Mouse (Mus musculus): ENCODE measurements at regions not wholly inside any gene's neighbourhood (a gene's known extent, or its start where the extent isn't known, plus 50 kb on each side); places are given as distances from the start of the nearest gene placed in this dataset.
"Not testable (repeated sequence)": the region's sequence is repeated elsewhere in the genome, so short reads cannot be mapped to it uniquely, and the experiment has no call there.

DNA sequence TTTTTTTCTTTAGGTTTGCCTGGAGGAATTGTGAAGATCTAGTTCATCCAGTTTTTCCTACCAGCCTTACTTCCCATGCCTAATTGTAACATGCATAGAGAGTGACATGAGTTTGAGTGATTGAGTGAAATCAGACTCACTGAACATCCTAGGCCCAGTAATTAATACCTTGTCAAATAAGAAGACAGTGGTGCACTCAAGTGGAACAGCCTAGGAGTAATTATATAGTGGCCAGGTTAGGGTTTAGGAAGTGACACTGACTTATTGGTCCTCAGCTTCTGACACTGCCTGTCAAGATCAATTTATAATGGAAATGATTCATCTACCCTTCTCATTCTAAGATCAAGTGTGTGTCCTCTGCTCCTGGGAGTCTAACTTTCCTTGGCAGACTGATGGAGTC is 250.8 kb downstream of the Tpbg start:
- DNase-seq (ENCODE audit: low read depth, low spot score): no peak

DNA sequence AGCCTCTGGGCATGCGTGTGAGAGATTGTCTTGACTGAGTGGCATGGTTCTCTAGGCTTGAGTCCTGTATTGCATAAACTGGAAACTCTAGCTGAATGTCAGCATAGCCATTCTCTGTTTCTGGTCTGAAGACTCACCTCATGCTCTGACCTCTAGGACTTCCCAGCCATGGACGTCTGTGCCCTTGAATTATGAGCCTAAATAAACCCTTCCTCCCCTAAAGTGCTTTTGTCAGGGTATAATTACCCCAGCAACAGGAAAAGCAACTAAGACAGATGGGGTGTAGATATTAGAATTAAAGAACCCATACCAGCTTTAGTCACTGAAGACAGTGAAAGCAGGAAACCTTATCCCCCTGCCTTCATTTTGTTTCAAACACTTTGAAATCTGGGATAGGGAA is 253.3 kb downstream of the Tpbg start:
- no peak for DNase-seq (ENCODE audit: low read depth, low spot score)

DNA sequence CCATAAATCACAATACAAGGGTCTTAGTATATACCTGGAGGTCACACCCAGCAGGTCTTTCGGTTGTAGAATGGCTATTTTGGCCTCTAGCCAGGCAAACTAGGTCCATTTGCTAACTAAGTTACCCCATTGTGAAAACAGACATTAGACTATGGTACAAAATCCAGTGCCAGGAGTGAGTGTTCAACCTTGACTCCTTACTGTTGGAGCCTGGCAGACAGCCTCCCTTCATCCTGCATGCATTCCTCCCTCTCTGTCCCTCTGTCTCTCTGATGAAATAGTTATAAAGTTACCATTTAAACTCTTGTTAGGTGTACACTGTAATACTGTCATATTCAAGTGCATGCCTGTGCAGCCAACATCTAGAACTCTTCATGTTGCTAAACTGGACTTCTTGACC is 254.1 kb downstream of the Tpbg start:
- no peak for DNase-seq (ENCODE audit: low read depth, low spot score)

DNA sequence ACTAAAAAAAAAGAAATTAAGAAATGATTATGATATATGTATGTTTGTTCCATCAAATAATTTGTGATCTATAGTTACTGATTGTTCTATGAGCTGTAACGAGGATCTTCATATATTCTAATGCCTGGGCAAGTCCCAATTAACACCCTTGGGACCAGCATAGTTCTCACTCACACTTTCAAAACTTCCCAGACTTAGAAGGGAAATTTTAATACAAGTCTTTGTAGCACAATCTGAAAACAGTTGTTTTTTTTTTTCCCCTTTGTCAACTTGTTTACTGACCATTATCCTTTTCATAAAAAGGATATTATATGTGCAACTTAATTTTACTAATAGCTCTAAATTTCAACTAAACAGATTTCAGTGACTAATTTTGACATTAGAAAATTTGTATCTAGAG is 257.1 kb downstream of the Tpbg start:
- DNase-seq (ENCODE audit: low read depth, low spot score): no peak

DNA sequence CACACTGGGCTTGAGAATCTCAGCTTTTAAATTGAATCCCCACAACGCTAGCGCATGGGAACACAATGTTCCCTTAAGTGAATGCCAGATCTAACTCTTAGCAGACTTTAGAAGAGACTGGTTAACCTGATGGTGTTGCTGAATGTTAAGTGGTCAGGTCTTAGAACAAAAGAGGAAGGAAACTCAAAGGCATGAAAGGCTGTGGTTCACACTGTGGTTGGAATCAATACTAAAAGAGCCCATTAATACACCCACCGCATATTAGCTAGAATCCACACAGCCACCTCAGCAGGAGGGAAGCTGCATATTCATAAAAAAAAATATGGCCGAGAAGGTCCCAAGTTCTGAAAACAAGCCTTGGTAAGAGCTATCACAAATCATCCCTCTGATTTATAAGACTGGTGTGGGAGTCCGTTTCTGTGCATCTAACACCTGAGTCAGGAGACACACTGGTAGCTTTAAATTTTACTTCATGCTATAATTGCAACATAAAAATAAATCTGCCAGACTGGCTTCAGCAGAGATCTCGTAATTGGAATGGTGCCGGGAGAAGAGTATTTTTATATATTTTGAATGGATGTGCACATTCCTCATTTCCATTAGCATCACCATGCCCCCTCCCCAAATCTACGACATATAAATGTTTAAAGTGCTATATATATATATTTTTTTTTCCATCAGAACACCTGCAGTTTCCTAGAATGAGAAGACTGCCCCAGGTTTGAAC is 259.3 kb downstream of the Tpbg start:
- DNase-seq (ENCODE audit: low read depth, low spot score): no peak

DNA sequence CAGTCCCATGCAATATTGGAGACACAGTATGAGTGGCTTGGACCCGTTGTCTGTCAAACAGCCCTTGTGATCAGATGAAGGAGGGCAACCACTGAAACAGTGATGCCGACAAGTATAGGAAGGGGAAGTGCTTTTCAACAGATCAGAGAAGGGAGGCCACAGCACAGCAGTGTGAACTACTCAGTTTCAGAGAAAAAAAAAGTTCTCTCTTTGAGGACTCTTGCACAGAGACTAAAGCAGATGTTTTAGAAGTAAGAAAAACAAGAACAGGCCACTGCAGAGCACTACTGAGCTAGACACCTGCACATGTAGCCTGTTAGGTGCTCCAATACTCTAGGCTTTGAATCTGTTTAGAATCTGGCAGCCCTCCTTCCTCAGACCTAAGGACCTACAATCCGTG is 261.4 kb downstream of the Tpbg start:
- no peak for DNase-seq (ENCODE audit: low read depth, low spot score)

DNA sequence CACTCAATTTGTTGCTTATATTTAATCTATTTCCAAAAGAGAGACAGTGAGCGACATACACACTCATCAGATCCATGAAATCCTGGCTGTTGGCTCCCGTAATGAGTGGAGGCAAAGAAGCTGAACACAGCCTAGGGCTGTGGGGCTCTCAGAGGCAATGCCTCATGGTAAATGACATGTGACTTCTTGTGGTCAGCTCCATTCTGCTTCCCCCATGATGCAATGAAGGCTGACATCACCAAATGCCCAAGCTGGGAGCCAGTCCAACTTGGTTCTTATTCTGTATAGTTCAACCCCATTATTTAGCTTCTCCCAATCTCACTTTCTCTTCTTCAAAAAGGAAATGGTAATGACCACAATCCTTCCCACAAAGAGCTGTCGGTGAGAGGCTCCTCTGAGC is 262.5 kb downstream of the Tpbg start:
- DNase-seq (ENCODE audit: low read depth, low spot score): no peak

DNA sequence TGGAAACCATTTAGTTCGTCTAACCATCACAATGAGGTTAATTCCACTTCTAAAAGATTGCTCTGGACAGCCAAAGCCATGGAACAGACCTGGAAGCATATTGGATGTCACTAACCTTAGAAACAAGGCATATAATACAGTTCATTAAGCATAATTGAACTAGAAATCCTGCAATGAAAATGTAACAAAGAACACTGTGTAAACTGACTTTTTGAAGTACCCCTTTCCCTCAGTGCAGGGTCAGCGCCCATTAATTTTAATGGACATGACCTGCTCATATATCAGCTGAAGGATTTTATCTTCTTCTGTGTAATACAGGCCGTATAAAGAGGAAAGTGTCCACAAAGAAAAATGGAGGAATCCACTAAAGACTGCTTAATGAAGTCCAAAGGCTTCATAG is 263.7 kb downstream of the Tpbg start:
- no peak for DNase-seq (ENCODE audit: low read depth, low spot score)

DNA sequence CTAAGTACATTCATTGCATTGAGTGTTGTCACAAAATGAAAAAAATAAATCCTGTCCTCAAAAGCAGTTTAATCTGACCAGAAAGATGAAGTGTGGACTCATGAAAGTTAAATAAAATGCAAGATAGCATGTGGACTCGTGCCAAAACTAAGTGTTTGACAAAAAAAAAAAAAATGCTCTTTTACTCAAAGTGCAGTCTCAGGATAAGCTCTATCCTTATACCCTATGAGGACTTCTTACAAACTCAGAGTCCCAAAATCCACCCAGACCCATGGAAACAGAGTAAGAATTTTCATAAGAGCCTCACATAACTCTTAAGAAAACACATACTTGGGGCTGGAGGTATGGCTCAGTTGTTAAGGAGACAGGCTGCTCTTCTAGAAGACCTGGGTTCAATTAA is 267.7 kb downstream of the Tpbg start:
- DNase-seq (ENCODE audit: low read depth, low spot score): no peak

DNA sequence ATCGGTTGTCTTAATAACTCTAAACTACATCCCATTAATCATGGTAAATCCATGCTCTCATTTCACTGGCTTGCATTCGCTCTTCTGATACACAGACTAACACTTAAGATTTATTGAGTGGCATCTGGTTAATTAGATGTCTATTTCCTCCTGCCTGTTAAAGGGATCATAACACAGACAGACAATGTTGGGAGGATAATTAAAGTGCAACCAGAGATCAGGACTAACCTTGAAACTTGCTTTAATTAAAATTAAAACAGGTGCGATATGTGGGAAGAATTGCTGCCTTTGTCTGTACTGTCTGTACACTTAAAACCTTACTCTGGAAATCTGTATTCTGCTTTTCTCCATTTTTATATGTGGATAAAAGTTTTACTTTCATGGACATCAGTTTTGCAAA is 277.2 kb downstream of the Tpbg start:
- no peak for DNase-seq (ENCODE audit: low read depth, low spot score)

DNA sequence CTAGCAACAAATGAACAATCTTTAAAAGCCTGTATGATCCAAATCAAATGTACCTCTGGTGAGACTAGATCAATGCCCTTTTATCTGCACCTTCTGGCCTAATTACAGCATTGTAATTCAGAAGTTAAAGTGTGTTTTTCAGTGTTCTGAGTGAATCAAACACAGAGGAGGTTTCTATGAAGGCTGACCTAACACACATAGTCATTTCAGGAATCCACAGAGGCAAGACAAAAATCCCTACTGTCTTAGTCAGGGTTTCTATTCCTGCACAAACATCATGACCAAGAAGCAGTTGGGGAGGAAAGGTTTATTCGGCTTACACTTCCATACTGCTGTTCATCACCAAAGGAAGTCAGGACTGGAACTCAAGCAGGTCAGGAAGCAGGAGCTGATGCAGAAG is 293.4 kb downstream of the Tpbg start:
- not testable (repeated sequence) for DNase-seq (ENCODE audit: low read depth, low spot score)

DNA sequence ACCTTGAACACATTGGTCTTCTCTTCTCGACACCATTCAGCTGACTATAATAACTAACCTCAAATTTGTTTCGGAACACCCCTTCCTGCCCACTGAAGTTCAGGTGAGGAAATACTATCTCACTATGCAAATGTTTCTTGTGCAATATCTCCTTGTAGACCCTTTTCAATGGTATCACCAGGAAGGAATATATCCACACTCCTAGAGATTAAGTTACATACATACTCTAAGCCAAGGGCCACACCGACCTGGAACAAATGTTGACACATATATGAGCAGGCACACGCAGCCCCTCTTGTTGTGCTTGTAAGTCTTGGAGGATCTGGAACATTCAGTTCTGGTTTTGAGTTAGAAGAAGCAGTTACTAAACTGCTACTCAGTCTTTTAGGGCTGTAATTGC is 303.7 kb downstream of the Tpbg start:
- no peak for DNase-seq (ENCODE audit: low read depth, low spot score)

DNA sequence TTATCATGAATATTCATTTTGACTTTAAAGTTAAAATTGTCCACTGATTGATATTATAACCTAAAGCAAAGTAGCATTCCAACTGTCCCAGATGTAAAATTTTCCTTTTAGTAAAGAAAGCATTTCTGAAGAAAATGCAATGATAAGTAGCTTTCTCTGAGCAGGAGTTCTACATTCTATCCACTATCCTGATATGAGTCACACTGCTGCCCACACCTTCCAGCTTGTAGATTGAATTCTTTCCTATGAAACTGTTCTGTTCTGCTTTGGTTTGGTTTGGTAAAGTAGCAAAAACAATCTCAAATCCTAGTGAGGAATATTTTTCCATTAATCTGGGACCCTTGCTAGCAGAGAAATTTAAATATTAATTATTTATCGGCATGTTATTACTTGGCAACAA is 304.4 kb downstream of the Ube2cbp start:
- DNase-seq (ENCODE audit: low read depth, low spot score): peak; percentile 22

DNA sequence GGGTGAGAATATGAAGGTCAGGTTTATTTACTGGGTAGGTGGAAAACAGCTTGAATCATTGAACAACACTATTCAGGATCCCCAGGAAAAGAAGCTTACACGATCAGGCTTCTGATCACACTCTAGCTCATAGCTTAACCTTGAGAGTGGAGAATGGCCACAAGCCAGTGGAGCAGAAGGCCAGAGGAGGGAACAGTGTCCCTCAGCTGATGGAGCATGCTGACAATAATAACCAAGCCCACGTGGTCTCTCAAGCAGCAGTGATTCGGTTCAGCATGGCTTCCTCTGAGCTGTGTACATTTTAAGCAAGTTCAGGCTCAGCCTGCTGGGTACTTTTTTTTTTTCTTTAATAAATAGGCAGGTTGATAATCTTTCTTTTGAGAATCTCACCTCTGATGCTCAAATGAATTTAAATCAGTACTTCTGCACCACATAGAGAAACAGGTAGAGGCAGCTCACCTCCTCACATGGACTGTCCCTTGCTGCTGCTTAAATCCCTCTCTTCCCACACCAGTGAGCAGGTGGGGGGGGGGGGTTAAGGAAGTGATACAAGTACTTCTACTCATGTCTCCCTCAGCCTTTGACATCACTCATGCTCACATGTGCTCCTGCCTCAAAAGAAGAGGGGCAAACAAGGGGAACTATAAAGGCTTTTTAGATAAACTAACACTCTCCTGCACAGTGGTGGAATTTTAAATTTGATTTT is 298.2 kb downstream of the Ube2cbp start:
- no peak for DNase-seq (ENCODE audit: low read depth, low spot score)

DNA sequence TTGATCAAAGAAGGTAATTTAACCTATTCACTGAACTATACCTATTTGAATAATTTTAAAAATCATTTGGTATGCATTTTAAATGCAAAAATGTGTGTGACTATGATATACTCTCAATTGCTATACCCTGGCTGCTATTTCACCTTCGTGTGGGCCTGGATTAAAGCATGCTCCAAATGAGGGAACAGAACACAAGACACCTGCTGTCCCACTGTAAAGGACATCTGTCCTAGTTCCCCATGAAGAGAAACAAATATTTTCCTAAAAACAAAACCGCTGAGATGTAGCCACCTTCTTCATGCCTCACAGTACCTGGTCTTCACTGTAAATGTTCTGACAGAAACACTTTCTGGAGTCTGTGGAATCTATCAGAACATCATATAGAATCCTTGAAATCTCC is 294.0 kb downstream of the Ube2cbp start:
- DNase-seq (ENCODE audit: low read depth, low spot score): no peak

DNA sequence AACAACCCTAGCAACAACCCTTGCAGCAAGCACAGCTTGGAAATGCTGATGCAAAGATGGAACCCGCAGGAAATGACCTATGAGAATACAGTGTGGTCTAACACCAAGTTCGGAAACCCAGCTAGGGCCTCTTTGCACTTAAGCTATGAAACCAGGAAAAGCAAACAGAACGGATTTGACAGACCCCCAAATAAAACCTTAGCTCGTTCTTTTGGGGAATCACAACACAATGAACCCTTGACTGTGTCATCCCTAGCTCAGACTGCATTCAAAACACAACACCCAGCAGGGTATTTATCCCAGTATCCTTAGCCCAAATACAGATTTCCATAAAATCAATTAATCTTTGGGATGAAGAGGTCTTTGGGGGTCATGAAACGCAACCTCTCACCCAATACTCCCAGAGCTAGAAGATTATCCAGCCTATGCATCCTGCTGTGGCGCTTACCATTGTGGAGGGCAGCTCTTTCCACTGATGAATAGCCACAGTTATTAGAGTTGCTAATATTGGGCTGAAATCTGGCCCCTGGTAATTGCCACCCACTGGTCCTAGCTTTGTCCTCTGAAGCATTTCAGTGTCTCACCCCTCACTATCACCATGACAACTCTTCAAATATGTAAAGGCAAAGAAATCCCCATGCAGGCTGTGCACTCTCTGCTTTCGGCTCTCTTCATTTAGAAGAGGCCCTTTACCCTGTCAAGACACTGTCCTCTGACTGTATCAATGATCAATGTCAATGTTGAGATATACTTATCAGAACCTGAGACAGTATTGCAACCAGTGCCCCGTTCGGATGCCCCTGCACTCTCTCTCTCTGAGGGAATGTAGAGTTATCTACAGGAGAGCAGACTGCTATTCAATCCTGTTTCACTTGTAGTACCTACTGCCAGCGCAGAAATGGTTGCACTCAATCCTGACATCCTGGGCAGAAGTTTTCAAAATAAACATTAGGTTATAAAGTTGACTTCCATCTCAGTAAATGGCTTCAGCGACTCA is 277.7 kb downstream of the Ube2cbp start:
- no peak for DNase-seq (ENCODE audit: low read depth, low spot score)

DNA sequence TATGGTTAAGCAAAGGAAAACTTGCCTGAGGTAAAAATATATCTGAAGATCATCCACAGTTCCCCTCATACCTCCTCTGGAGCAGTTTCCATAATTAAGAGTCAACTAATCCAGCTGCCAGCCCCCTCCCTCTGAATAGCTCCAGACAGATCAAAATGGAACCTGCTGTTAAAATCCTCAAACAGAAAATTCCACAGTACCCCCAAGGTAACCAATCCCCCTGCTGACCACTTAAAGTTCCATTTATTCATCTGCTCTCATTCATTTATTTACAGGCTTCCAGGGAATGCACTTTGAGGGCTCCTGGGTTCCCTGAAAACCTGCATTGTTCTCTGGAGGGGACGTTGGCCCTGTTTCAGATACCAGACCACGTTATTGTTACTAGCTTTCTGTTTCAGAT is 275.9 kb downstream of the Ube2cbp start:
- no peak for DNase-seq (ENCODE audit: low read depth, low spot score)

DNA sequence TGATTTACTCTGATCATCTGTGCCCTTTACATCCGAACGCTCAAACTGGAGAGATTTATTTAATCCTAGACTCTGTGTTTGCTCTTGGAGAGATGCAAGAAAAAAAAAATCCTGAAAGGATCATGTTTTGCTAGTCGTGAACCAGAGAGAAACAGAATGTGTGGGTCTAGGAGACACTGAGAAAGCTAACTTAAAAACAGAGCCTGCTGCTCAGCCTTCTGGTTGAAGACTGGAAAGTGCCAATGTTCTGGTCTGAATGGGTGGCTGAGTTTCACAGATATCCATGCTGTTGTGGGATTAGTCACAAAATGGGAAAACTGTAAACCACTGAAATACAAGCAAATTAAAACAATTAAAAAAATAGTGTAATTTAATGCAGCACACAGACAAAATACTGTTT is 259.7 kb downstream of the Ube2cbp start:
- DNase-seq (ENCODE audit: low read depth, low spot score): peak; percentile 57

DNA sequence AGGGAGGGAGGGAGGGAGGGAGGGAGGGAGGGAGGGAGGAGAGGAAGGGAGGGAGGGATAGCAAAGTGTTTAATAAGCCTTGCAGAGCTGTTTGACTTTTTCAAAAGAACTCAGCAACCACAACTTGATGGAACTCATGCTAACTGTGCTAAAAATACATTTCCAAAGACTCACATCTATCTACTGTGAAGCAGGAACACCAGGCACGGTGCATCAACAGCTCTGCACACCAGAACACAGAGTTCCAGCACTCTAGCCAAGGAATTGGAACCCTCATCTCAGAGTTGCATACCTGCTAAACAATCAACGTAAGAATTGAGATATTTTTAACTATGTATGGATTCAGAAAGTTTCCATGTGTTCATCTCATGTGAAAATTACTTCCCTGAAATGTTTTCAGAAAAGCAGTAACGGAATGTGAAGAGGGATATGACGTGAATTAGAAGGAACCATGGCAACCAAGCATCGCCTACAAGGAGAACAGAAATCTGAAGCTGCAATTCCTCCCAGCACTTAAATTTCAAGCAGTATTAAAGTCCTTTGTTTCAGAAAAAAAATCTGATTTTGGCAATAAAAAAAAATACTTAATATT is 256.3 kb downstream of the Ube2cbp start:
- peak; percentile 86 for DNase-seq (ENCODE audit: low read depth, low spot score)

DNA sequence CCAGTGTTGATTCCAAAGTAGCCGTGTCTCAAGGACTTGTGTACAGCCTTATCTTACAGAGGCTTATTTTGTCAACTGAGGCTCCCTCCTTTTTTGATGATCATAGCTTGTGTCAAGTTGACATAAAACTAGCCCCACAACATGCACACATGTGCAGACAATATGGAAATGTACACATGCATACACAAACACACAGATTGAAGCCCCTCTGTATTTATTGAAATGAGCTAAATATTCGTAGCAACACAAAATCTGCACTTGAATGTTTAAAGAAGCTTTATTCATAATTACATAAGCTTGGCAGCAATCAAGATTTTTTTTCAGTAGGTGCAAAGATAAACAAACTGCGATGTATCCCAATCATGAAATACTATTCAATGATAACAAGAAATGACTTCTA is 253.5 kb downstream of the Ube2cbp start:
- no peak for DNase-seq (ENCODE audit: low read depth, low spot score)

DNA sequence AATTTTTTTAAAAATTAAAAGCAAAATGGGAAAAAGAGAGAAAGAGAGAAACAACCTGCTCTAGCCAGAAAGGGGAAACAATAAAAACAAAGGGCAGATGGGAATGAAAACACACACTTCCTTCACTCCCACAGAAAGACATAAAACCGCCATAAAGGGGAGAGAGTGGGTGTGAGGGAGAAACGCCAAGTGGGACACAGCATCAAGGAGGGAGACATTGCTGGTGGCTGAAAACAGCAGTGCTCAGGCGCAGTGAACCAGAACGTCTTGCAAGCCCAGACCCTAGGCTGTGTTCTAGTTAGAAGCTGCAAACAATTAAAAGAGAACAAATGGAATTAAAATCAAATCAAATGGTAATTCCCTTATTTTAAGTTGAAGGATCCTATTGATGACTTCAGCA is 245.1 kb downstream of the Ube2cbp start:
- peak; percentile 45 for DNase-seq (ENCODE audit: low read depth, low spot score)

DNA sequence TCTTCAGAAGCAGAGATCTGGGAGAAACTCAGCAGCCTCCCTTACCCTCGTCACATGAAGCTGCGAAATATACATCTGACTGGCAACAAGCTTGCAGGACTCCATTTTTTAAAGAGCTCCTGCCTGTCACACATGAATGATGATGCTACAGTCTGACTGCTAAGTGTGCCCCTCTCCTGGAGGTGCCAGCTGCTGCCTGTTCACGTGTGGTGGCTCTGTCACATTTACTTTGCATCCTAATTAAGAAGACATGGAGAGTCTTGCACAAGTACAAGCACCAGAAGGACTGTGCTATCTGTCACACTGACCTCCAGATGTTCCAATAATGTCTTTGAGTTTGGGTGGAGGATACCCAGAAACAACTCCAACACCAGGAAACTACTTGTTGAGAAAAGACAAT is 240.2 kb downstream of the Ube2cbp start:
- DNase-seq (ENCODE audit: low read depth, low spot score): no peak

All from telencephalon, adult 2 months (tissue).